Mouse (Mus musculus): ENCODE measurements around the gene Sv2b.

DNA sequence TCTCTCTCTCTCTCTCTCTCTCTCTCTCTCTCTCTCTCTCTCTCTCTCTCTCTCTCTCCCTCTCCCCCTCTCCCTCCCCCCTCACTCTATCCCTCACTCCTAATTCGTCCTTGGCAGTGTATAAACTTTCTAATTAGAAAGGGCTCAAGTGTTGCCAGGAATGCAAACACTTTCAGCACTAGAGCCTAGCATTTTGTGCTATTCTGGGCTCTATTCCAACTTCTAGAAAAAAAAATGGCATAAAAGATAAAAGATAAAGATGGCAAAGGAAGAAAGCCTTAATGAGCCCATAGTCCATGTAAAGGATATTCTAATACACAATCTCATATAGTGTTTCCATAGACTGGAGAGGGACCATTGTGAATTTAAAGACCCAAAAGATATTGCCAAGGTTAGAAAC is 88.3 kb downstream of the Sv2b start:
- no peak for TF ChIP-seq CTCF (IDR thresholded peaks at IDR 0.05)
- TF ChIP-seq EP300 (IDR thresholded peaks at IDR 0.05) = no peak
